Mouse (Mus musculus) layer of hippocampus, postnatal 10 days (tissue): ENCODE data around the gene Hey2. TPM values are rescaled to one million over a fixed set of nuclear protein-coding genes. Genes with fewer than 3 reads are reported as not detected.

Experiments
- DNase-seq, 2 experiments: peaks; one replicate each; pipeline ENCODE4 v3.0.0; 2021; ENCODE audit warnings: low spot score in 2 of 2
- total RNA-seq, 2 experiments: library from RNA; stranded (reverse); gene quantifications; 2 replicates each; pipeline ENCODE4 v1.2.3; 2021

Gene Hey2
- total RNA-seq, 2 experiments from 2014 or later = 3.5 to 4.9 TPM

DNA sequence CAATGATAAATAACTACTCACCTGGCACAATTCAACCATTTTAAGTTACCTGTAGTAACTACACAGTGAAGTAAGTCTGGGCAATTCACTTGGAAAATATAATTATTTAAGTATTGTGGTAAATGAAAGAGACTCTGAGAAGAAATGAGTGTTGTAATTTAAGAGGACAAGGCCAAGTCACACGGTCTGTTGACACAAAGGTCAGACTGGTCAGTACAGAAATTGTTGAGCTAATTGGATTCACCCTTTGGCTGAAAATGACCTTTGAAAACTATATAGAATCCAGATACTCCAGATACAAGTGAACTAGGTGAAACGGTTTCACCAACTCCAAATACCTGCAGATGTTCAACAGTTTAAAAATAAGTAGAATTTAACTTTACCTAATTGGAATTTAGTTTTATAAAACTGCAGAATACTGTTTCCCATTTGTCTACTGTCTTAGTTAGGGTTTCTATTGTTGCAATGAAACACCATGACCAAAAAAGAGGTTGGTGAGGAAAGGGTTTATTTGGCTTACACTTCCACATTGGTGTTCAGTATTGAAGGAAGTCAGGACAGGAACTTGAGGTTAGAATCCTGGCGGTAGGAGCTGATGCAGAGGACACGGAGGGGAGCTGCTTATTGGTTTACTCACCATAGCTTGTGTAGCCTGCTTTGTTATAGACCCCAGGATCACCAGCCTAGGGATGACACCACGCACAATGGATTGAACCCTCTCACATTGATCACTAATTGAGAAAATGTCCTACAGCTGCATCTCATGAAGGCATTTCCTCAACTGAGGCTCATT lies 45.9 kb downstream of the Hey2 start:
- no peak for DNase-seq

DNA sequence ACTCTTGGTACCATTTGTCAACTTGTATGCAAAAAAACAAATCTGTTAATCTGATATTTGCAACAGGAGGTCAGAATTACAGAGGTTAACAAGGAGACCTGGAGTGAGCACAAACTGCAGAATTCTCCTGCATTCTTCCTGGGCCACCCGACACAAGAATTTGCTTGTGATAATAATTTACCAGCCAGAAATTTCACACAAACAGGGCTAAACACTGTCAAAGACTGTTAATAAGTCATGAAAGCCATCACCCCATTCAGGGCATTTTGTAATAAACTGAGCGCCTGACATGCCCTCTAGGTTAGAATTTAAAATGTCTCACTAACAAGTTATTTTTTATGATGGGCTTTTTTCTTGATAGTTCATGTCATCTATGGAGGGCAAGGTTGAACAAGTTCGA lies 51.6 kb downstream of the Hey2 start:
- no peak for DNase-seq

DNA sequence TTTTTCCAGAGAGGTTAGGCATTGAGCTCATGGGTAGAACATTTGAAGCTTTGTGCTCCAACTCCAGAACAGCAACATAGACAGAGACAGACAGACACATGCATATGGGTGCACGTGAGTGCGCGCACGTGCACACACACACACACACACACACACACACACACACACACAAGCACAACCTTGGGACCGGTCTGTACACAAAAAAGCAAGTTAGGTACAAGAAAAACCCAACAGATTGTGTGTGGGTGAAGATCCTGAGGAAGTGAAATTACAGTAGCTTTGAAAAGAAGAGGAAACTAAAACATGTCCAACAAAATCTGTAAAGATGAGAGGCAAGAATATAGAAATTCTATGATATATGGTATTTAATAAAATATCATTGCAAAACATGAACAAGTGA lies 53.1 kb downstream of the Hey2 start:
- DNase-seq = no peak

DNA sequence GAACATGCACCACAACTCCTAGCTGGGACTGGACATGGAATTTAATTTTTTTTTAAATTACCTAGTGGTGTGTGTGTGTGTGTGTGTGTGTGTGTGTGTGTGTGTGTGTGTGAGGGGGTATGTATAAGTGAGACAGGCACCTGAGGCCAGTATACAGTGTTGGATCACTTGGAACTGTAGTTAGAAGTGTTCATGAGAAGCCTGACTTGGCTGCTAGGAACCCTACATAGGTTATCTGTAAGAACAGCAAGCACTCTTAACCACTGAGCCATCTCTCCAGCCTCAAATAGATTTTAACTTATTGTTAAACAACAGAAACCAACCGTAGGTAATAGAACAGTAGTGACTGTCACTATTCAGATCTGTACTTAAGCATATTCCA lies 54.3 kb downstream of the Hey2 start:
- no peak for DNase-seq

DNA sequence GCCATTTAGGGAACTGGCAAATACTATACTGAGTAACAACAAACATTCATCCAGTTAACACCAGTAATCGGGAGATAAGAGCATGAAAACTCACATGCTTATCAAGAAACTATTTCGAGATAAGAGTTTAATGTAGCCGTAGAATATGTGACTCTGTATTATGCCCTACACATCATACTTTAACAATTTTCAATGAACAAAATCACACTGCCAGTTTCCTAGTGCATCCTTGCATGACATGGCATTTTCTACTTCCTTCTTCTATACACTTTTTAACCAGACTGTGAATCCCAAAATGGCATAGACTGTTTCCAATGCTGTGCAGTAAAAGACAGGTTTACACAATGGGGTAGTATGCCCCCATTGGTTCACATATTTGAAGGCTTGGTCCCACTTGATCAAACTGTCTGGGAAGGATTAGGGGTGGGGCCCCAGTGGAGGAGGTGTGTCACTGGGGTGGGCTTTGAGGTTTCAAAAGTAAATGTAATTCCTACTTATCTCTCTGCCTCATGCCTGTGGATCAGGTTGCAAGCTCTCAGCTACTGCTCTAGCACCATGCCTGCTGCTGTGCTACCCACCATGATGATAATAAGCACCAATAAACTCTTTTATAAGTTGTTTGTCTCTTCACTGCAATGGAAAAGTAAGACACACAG lies 54.8 kb downstream of the Hey2 start:
- DNase-seq = no peak

DNA sequence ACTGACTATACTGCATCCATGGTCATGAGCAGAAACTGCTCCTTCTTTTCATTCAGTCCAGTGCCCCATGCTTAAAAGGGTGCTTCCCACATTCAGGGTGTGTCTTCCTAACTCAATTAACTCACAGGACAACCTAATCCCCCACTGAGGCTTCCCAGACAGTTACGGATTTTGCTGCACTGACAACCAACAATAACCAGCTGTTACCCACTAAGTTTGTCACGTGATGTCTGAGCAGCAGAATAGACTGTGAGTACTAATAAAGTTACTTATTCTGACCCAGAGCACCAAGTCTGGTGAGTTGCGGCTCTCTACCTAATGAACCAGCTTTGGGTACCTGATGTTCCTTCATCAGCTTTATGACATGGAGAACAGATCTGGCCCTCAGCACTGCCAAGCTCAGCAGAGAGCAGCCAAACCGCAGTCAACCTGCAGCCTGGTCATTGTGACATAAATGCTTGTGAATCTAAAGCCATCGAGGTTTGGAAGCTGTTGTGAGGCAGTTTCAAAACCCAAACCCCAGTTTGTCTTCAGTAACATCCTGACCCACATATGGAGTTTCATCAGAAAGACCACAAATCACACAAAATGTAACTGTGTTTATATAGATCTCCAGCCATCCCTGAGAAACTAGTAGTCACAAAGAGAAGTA lies 56.4 kb downstream of the Hey2 start:
- DNase-seq = no peak

Other genes starting within 250 kb of the Hey2 start
- gene Trmt11, start 242.1 kb downstream of the Hey2 start, total RNA-seq = 1 to 10 TPM; 8.5 to 8.9 TPM
- 10 to 100 TPM; 31.1 to 38.0 TPM for gene Hint3, start 213.2 kb downstream of the Hey2 start, total RNA-seq
- gene Ncoa7, start 39.5 kb downstream of the Hey2 start, total RNA-seq = 10 to 100 TPM; 88.3 to 94.8 TPM